Mouse (Mus musculus): ENCODE measurements around the gene Fam210b.

DNA sequence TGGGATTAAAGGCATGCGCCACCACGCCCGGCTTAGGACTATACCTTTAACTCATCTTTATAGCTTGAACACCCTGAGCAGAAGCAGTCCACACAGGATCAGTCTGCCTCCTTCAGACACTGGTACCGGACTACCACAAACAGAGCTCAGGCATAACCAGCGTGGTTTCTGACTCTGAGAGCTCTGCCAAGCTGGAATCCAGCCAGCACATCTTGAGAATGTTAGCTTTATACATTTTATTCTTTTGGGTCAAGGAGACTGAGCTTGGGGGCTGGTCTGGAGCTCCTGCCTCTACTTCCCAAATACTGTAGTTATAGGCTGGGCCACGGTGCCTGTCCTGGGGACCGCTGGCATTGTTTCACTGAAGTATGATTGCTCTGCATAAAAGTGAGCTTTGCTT, 1.6 kb upstream of the Fam210b start:
- TF ChIP-seq CTCF (IDR thresholded peaks at IDR 0.05; ENCODE audit: control insufficient read depth, insufficient read depth, insufficient replicate concordance, low read depth, low read length) (no peak), POLR2A (IDR thresholded peaks at IDR 0.05; ENCODE audit: control insufficient read depth, low read depth, low read length) (no peak)

All from testis, adult 2 months (tissue).